Mouse (Mus musculus): ENCODE measurements at regions not wholly inside any gene's neighbourhood (a gene's known extent, or its start where the extent isn't known, plus 50 kb on each side); places are given as distances from the start of the nearest gene placed in this dataset.

DNA sequence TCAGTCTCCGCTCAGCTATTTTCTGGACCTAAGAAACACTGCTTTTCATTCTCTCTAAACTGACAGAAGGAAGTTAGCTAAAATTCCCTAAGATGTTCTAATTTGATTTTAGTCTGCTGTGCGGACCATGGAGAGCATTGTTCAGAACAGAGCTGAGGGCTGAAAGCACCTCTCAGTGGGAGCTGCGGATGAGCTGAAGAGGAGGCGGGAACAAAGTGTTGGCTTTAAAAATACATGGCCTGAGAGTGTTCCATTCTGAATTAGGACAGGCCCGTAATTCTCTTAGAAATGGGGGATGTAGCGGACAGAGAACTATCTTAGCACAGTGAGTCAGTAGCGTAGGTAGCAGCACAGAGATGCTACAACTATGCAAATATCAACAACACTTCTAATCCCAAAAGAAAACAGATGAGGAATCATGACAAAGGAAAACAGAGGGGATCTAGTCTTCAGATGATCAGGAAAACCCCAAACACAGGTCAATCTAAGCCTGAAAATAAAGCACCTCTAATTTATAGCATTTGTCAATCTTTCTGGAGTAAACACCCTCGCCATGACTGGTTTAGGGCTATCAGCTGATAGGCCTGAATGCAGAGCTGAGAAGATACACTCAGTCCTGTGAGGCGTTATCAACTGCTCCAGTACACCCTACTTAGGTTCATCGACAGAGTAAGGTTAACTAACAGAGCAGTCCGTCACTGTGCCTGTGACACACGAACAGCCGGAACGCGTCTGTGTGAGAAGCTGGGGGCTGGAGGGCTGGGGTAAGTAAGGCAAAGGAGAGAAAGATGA is 60.8 kb upstream of the Peli2 start:
- no peaks in the 10 kb centered on the region for H3K9me3 ChIP-seq (ENCODE audit: control insufficient read depth, low read length)
- no peaks in the 10 kb centered on the region for H3K27me3 ChIP-seq (ENCODE audit: control insufficient read depth, insufficient read depth, low read length)
- DNase-seq (ENCODE audit: low spot score) (no peak), ATAC-seq (ENCODE audit: insufficient read depth, low FRiP score, low TSS enrichment) (no peak)
- peaks cover 4% of the 10 kb centered on the region; the same call in 1 of the 2 replicates for H3K4me1 ChIP-seq (ENCODE audit: control insufficient read depth, insufficient read depth, low read length)
- H3K9ac ChIP-seq (ENCODE audit: low read length): no peak overlapping the region
- no peak overlapping the region for H3K4me3 ChIP-seq (ENCODE audit: low read depth, low read length)
- no peak overlapping the region for H3K27ac ChIP-seq (ENCODE audit: low read depth, low read length)
- no peak overlapping the region for H3K4me2 ChIP-seq (ENCODE audit: low read depth)
- no peaks in the 10 kb centered on the region for H3K36me3 ChIP-seq (ENCODE audit: control insufficient read depth, insufficient read depth, low read length)
- WGBS: 65% methylated on average over 15 of the region's 15 CpGs

DNA sequence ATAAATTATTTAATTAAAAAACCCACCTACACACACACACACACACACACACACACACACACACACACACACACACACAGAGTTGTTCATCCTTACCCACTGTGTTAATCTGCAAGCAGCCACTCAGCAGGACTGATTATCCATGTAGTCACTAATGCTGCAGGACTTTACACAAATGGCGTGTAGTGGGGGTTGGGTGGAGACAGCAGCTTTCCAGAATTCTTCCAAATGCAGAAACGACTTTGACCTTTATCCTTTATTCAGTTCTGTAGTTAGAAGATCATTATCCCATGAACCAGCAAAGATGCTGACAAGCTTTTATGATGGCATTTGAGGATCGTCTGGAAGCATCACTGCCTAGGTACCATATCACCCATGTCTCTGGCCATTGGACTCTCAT is 52.0 kb upstream of the Peli2 start:
- H3K4me3 ChIP-seq (ENCODE audit: low read depth, low read length): no peak overlapping the region
- no peak for DNase-seq (ENCODE audit: low spot score)
- no peak overlapping the region for H3K9ac ChIP-seq (ENCODE audit: low read length)
- H3K27ac ChIP-seq (ENCODE audit: low read depth, low read length): no peak overlapping the region
- H3K4me1 ChIP-seq (ENCODE audit: control insufficient read depth, insufficient read depth, low read length): peaks cover 6% of the 10 kb centered on the region; the same call in 1 of the 2 replicates
- H3K9me3 ChIP-seq (ENCODE audit: control insufficient read depth, low read length): no peaks in the 10 kb centered on the region
- no peak for ATAC-seq (ENCODE audit: insufficient read depth, low FRiP score, low TSS enrichment)
- 86% methylated on average over 3 of the region's 3 CpGs for WGBS
- H3K4me2 ChIP-seq (ENCODE audit: low read depth): no peak overlapping the region
- H3K27me3 ChIP-seq (ENCODE audit: control insufficient read depth, insufficient read depth, low read length): no peaks in the 10 kb centered on the region
- H3K36me3 ChIP-seq (ENCODE audit: control insufficient read depth, insufficient read depth, low read length): no peaks in the 10 kb centered on the region

Measured in neural tube, embryonic 11.5 days (tissue).